Mouse (Mus musculus) heart, embryonic 14.5 days (tissue): ENCODE measurements around the gene Mcemp1. TPM values are rescaled to one million over a fixed set of nuclear protein-coding genes. Genes with fewer than 3 reads are reported as not detected.

Source experiments
- ATAC-seq: fragments of 200-750 bp; cut with Nextera tagmentation; 2 replicates; pipeline ENCODE4 v1.8.0; 2017; ENCODE audit warnings: low read depth, moderate TSS enrichment; ENCODE audit not compliant: insufficient number of reproducible peaks, insufficient read depth, low FRiP score
- H3K27ac ChIP-seq, 2 experiments: fragments of 200-500 bp in 1 of 2; fragments of 300-500 bp in 1 of 2; sonication (generic) in 1 of 2; replicated peaks in 1 of 2; 2 replicates each; pipeline ENCODE4 v1.5.1; 2012 to 2014; ENCODE audit warnings: low read depth in 2 of 2, low read length in 2 of 2, control low read depth in 1 of 2, mild to moderate bottlenecking in 1 of 2, mixed read lengths in 1 of 2; ENCODE audit not compliant: control insufficient read depth in 1 of 2, insufficient read depth in 1 of 2
- H3K27me3 ChIP-seq: fragments of 300-500 bp; sonication (generic); 2 replicates; pipeline ENCODE4 v1.6.1; 2014; ENCODE audit warnings: mild to moderate bottlenecking, low read length, control low read depth; ENCODE audit not compliant: control insufficient read depth, insufficient read depth
- H3K36me3 ChIP-seq: fragments of 300-500 bp; sonication (generic); 2 replicates; pipeline ENCODE4 v1.6.1; 2014; ENCODE audit warnings: mild to moderate bottlenecking, control low read depth, low read length, mixed read lengths; ENCODE audit not compliant: control insufficient read depth, insufficient read depth
- H3K4me1 ChIP-seq, 2 experiments: fragments of 200-500 bp in 1 of 2; fragments of 300-500 bp in 1 of 2; sonication (generic) in 1 of 2; 2 replicates each; pipeline ENCODE4 v1.6.1; 2012 to 2014; ENCODE audit warnings: low read length in 2 of 2, control low read depth in 1 of 2, mixed read lengths in 1 of 2; ENCODE audit not compliant: control insufficient read depth in 2 of 2, insufficient read depth in 2 of 2
- H3K4me2 ChIP-seq: fragments of 300-500 bp; sonication (generic); 2 replicates; pipeline ENCODE4 v1.6.1; 2014; ENCODE audit warnings: mild to moderate bottlenecking, low read length
- H3K4me3 ChIP-seq, 2 experiments: fragments of 200-500 bp in 1 of 2; fragments of 300-500 bp in 1 of 2; sonication (generic) in 1 of 2; 2 replicates each; pipeline ENCODE4 v1.5.1; 2012 to 2014; ENCODE audit warnings: low read length in 2 of 2, mild to moderate bottlenecking in 2 of 2, control low read depth in 1 of 2, low read depth in 1 of 2, moderate library complexity in 1 of 2; ENCODE audit not compliant: control insufficient read depth in 1 of 2, insufficient read depth in 1 of 2
- H3K9ac ChIP-seq: fragments of 300-500 bp; sonication (generic); 2 replicates; pipeline ENCODE4 v1.6.1; 2014; ENCODE audit warnings: mild to moderate bottlenecking, low read length
- H3K9me3 ChIP-seq: fragments of 300-500 bp; sonication (generic); 2 replicates; pipeline ENCODE4 v1.6.1; 2016; ENCODE audit warnings: low read length, control low read depth; ENCODE audit not compliant: control insufficient read depth
- WGBS: fragments of 180-500 bp; shearing (Covaris S2); extraction: QIAGEN DNeasy Blood & Tissue Kit; methylation state at CpG from one replicate; pipeline ENCODE4 v1.1.7; 2014; 5-methylcytosine and 5-hydroxymethylcytosine counted together
- polyA plus RNA-seq: library from polyadenylated mRNA; unstranded; fragments of >200 nt; fragmentation: Nextera tagmentation; extraction: Ambion mirVana; gene quantifications from 2 replicates; pipeline ENCODE4 v1.2.1, GENCODE M21; 2014

Mcemp1 gene
- polyA plus RNA-seq, 1 experiment from 2014 or later, result 0.22 TPM

GRCm38 (mm10) chr8:3707611-3708010, 42.1 kb downstream of the Mcemp1 start:
- Histone ChIP-seq H3K9me3 (no peaks in the 10 kb centered on the region), H3K4me2 (no peak overlapping the region), H3K4me3 (no peak overlapping the region), H3K27ac (no peak overlapping the region), H3K4me1 (no peaks in the 10 kb centered on the region; a peak in 1 of 4 replicates), H3K36me3 (no peaks in the 10 kb centered on the region), H3K27me3 (no peaks in the 10 kb centered on the region), H3K9ac (no peak overlapping the region)
- no peak for ATAC-seq
- WGBS, result 58% methylated on average over 7 of the region's 7 CpGs

- Histone ChIP-seq H3K27me3 (no peaks in the 10 kb centered on the region), H3K4me2 (no peak overlapping the region), H3K9me3 (no peaks in the 10 kb centered on the region), H3K4me1 (no peaks in the 10 kb centered on the region; a peak in 1 of 4 replicates), H3K4me3 (no peak overlapping the region), H3K9ac (no peak overlapping the region), H3K36me3 (no peaks in the 10 kb centered on the region), H3K27ac (no peak overlapping the region)
- no peak for ATAC-seq
- WGBS, result 72% methylated on average over 3 of the region's 3 CpGs
Measured at GRCm38 (mm10) chr8:3710312-3710711, 44.8 kb downstream of the Mcemp1 start.

- no peaks in the 10 kb centered on the region for H3K9me3 ChIP-seq
- WGBS, result 33% methylated on average over 2 of the region's 2 CpGs
- H3K36me3 ChIP-seq, result no peaks in the 10 kb centered on the region
- H3K27ac ChIP-seq, result no peak overlapping the region; a peak in 2 of 4 replicates
- no peak overlapping the region for H3K4me2 ChIP-seq
- no peak overlapping the region for H3K4me3 ChIP-seq
- no peaks in the 10 kb centered on the region; a peak in 1 of 4 replicates for H3K4me1 ChIP-seq
- H3K27me3 ChIP-seq, result no peaks in the 10 kb centered on the region
- no peak for ATAC-seq
- no peak overlapping the region for H3K9ac ChIP-seq
Measured at GRCm38 (mm10) chr8:3711646-3712045, 46.1 kb downstream of the Mcemp1 start.

- no peaks in the 10 kb centered on the region for H3K27me3 ChIP-seq
- H3K36me3 ChIP-seq, result no peaks in the 10 kb centered on the region
- no peak overlapping the region; a peak in 1 of 4 replicates for H3K27ac ChIP-seq
- peaks cover 0 to 11% of the 10 kb centered on the region in 2 experiments; a peak in 2 of 4 replicates for H3K4me1 ChIP-seq
- no peak overlapping the region for H3K4me2 ChIP-seq
- H3K4me3 ChIP-seq, result no peak overlapping the region
- no peaks in the 10 kb centered on the region for H3K9me3 ChIP-seq
- WGBS, result 37% methylated on average over 12 of the region's 12 CpGs
- no peak overlapping the region for H3K9ac ChIP-seq
- peak; percentile 55 for ATAC-seq
Measured at GRCm38 (mm10) chr8:3717321-3717954, 51.9 kb downstream of the Mcemp1 start.

- 19% methylated on average over 14 of the region's 14 CpGs for WGBS
- H3K4me1 ChIP-seq, result peaks cover 0 to 11% of the 10 kb centered on the region in 2 experiments; a peak in 2 of 4 replicates
- H3K4me3 ChIP-seq, result no peak overlapping the region
- no peak overlapping the region for H3K4me2 ChIP-seq
- H3K9ac ChIP-seq, result no peak overlapping the region
- H3K36me3 ChIP-seq, result no peaks in the 10 kb centered on the region
- no peaks in the 10 kb centered on the region for H3K9me3 ChIP-seq
- ATAC-seq, result 0 out of 2 replicates have a peak, but pooled peaks have one; percentile 28
- H3K27ac ChIP-seq, result no peak overlapping the region
- H3K27me3 ChIP-seq, result no peaks in the 10 kb centered on the region
Measured at GRCm38 (mm10) chr8:3718559-3718958, 53.0 kb downstream of the Mcemp1 start.

Other genes with a start within 250 kb of the Mcemp1 start
- 5.0 and 5.4 TPM in 2 replicates for gene Pex11g, start 198.1 kb upstream of the Mcemp1 start, polyA plus RNA-seq
- not detected in 2 replicates for gene Tex45, start 194.9 kb upstream of the Mcemp1 start, polyA plus RNA-seq
- gene Zfp358, start 172.6 kb upstream of the Mcemp1 start, polyA plus RNA-seq, result 11.5 and 17.4 TPM in 2 replicates
- gene Mcoln1, start 165.3 kb upstream of the Mcemp1 start, polyA plus RNA-seq, result 36.0 and 38.0 TPM in 2 replicates
- 11.1 and 15.8 TPM in 2 replicates for gene Pnpla6, start 150.4 kb upstream of the Mcemp1 start, polyA plus RNA-seq
- 5.1 and 8.5 TPM in 2 replicates for gene C330021F23Rik, start 97.8 kb upstream of the Mcemp1 start, polyA plus RNA-seq
- gene Camsap3, start 78.5 kb upstream of the Mcemp1 start, polyA plus RNA-seq, result 1.6 and 2.9 TPM in 2 replicates
- 29.0 and 30.9 TPM in 2 replicates for gene Xab2, start 44.4 kb upstream of the Mcemp1 start, polyA plus RNA-seq
- gene Pet100, start 44.2 kb upstream of the Mcemp1 start, polyA plus RNA-seq, result 113 and 114 TPM in 2 replicates
- gene Pcp2, start 40.2 kb upstream of the Mcemp1 start, polyA plus RNA-seq, result not detected in 2 replicates
- 39.0 and 40.2 TPM in 2 replicates for gene Stxbp2, start 34.8 kb upstream of the Mcemp1 start, polyA plus RNA-seq
- not detected in 2 replicates for gene Retn, start 10.0 kb upstream of the Mcemp1 start, polyA plus RNA-seq
- 8.1 and 10.0 TPM in 2 replicates for gene Fcor, start 6.6 kb downstream of the Mcemp1 start, polyA plus RNA-seq
- gene Trappc5, start 10.5 kb downstream of the Mcemp1 start, polyA plus RNA-seq, result 27.6 and 28.4 TPM in 2 replicates
- gene Fcer2a, start 28.4 kb downstream of the Mcemp1 start, polyA plus RNA-seq, result not detected in 2 replicates
- 4.3 and 6.0 TPM in 2 replicates for gene Clec4g, start 54.9 kb downstream of the Mcemp1 start, polyA plus RNA-seq
- not detected in 2 replicates for gene Cd209a, start 83.2 kb downstream of the Mcemp1 start, polyA plus RNA-seq
- not detected in 2 replicates for gene Cd209e, start 188.6 kb downstream of the Mcemp1 start, polyA plus RNA-seq
- not detected in 2 replicates for gene Cd209d, start 212.8 kb downstream of the Mcemp1 start, polyA plus RNA-seq